Mouse (Mus musculus) liver, adult 2 months (tissue): ENCODE data around the gene Plppr1.

Source experiments
- CTCF ChIP-seq: fragments of 200-500 bp; IDR thresholded peaks from 2 replicates; pipeline ENCODE4 v1.5.1; 2011; ENCODE audit warnings: low read depth, low read length, control low read depth
- POLR2A ChIP-seq: fragments of 200-500 bp; IDR thresholded peaks from 2 replicates; pipeline ENCODE4 v1.6.1; 2011; ENCODE audit warnings: low read length, control low read depth; ENCODE audit not compliant: insufficient read depth; ENCODE audit errors: extremely low read depth

- no peak for TF ChIP-seq POLR2A
- no peak for TF ChIP-seq CTCF
Observed at GRCm38 (mm10) chr4:49148775-49149174, 89.7 kb downstream of the Plppr1 start.
